Mouse (Mus musculus): ENCODE measurements around the gene Pex11a.
"Not testable (repeated sequence)": the region's sequence is repeated elsewhere in the genome, so short reads cannot be mapped to it uniquely, and the experiment has no call there.

The Pex11a gene

GRCm38 (mm10) chr7:79742659-79743536 lies at the start of gene Pex11a, which contains the start of gene Wdr93:
Gene Pex11a, minus strand, starts transcription at chr7:79743131.
Gene Wdr93, plus strand, starts transcription at chr7:79743163.
- DNase-seq (ENCODE audit: low read depth, low spot score) = peak; percentile 91

- not testable (repeated sequence) for DNase-seq (ENCODE audit: low read depth, low spot score)
Measured at GRCm38 (mm10) chr7:79789812-79790211, 46.9 kb upstream of the Pex11a start.

- peak; percentile 78 for DNase-seq (ENCODE audit: low read depth, low spot score)
Measured at GRCm38 (mm10) chr7:79786295-79786694, 43.4 kb upstream of the Pex11a start.

DNA sequence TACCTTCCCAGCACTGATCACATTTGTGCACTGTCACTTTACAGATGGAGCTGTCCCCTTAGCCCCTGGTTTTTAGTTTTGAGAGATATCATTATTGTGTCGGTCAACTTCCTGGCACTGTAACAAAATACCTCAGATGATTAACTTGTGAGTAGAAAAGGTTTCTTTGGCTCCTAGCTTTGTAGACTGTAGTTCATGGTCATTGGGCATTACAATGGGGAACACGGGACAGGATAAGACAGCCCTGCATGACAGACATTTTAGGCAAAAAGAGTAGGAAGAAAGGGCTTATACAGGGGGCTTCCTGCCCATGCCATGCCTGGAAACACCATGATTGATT lies 39.6 kb upstream of the Pex11a start:
- DNase-seq (ENCODE audit: low read depth, low spot score) = no peak

GRCm38 (mm10) chr7:79781826-79782515 lies 39.0 kb upstream of the Pex11a start:
- DNase-seq (ENCODE audit: low read depth, low spot score) = no peak

DNA sequence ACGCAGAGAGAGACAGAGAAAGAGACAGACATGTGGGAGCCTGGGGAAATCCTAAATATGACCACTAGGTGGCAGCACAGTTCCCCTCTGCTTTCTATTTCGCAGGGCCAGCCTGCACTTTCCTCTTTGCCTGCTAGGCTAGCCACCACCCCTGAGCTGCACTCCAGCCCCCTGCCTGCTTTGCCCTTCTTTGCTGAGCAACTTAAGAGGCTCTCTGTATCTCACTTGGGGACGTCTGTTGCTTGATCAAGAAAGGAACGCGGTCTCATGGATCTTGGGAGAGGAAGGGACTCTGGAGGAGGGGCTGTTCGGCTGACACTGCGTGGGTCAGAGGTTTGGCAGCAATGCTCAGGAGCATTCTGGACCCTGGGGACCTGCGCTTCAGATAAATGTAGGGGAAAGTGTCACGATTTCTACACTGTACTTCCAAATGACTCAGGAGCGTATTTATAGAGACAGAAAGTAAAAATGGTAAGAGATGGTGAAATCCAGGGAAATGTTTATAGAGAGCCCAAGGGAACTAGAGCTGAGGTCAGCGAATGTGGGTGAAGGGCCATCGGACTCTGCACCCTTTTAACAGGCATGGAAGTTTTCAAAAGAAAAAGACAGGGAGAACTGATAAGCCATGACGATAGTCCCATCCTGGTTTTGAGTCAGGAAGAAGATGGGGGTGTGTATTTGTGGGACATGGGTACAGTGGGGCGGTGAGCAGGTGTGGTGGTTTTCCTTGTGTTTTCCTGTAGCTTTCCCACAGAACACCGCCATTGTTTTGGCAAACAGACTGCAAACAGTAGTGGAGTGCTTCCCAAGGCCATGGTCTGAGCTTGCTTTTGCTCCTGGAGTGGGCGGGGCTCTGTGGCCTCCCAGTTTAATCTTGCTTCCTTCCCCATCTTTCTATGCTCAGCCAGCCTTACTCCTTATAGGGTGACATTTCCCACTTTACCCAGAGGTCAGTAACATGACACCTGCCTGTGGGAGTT lies 38.0 kb upstream of the Pex11a start:
- peak; percentile 77 for DNase-seq (ENCODE audit: low read depth, low spot score)

DNA sequence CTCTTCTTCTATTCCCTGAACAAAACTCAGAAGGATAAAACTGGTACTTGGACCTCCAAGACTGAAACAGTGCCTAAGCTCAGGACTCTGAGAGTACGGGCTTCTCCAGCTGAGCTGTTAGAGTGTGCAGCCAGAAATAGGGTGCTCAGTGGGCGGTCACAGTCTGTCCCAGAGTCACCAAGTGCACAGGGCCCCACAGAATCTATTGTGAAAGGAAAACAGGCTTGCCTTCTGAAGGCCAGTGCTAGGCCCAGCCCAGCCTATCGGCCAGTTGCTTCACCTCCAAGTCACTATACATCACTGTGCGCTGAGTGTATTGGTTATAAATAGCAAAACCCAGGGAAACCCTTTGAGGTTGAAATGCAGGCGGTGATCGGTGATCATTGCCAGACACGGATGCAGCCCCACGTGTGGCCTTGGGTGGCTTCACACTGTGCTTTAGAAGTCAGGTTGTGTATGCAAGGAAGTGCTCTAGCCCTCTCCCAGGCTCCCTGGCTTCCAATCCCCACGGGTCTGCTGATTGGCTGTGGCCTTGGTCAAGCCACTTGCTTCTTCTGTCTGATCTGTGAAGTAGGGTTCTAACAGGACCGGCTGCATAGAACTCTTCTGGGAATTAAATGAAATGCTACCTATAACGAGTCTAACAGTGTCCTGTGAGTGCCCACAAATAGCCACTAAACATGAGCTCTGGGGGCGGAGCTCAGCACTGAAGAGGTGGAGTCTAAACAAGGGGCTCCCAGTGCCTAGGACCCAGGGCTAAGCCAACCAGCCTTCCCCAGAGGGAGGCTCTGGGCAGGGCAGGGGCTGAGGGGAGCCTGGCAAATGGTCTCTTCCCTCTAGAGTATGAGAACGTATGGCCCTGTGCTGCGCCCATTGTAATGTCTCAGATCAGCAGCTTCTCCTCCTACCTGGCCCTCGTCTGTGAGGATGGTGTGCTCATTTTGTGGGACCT lies 28.9 kb upstream of the Pex11a start:
- peak; percentile 76 for DNase-seq (ENCODE audit: low read depth, low spot score)

DNA sequence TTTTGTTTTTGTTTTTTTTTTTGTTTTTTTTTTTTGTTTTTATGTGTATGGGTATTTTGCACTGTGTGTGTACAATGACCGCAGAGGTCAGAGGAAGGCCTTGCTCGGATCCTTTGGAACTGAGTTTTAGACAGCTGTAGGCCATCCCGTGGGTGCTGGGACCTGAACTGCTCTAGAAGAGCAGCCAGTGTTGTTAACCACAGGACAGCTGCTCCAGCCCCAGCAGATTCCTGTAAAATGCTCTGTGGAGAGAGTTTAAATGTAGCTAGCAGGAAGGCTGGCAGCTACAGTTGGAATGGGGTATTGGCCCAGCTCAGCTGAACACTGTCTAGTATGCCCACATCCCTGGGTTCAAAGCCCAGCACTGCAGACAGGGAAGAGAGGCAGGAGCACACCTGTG lies 26.7 kb upstream of the Pex11a start:
- no peak for DNase-seq (ENCODE audit: low read depth, low spot score)

GRCm38 (mm10) chr7:79765991-79766390 lies 23.1 kb upstream of the Pex11a start:
- DNase-seq (ENCODE audit: low read depth, low spot score) = no peak

GRCm38 (mm10) chr7:79762106-79762505 lies 19.2 kb upstream of the Pex11a start:
- DNase-seq (ENCODE audit: low read depth, low spot score) = no peak

DNA sequence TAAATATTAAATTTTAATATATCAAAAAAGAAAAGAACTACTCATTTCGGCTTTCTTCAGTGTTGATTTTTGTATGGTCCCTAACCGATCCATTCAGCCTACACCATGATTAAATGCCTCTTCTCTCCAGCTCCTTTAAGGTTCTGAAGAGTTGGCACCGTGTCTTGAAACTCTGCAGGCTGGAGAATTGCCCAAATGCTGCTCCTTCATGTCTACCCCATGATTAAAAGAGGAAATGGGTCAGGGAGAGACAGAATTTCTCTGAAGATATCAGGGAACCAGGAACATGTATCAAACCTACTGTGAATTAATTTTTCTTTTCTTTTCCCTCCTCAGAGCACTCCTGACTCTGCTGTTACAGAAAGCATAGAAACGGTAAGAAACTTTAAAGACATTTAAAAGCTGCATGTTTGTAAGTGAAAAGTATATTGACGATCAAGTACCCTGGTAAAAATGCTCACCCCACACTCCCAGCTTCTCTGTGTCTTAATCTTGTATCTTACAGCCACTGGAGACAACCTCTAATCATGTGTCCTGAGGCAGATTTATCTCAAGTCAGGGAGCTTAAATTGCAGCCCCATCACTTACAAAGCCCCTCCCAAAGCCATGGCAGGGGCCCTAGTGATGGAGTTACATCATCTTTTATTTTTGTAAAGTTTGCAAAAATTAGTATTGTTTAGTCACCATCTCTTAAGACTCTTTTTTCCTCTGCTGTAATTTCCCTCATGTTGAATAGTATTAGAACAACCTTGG lies 18.4 kb upstream of the Pex11a start:
- no peak for DNase-seq (ENCODE audit: low read depth, low spot score)

GRCm38 (mm10) chr7:79759766-79760165 lies 16.8 kb upstream of the Pex11a start:
- DNase-seq (ENCODE audit: low read depth, low spot score) = no peak

GRCm38 (mm10) chr7:79758176-79758575 lies 15.2 kb upstream of the Pex11a start:
- no peak for DNase-seq (ENCODE audit: low read depth, low spot score)

GRCm38 (mm10) chr7:79756334-79756733 lies 13.4 kb upstream of the Pex11a start:
- DNase-seq (ENCODE audit: low read depth, low spot score) = no peak

GRCm38 (mm10) chr7:79749511-79749910 lies 6.6 kb upstream of the Pex11a start:
- no peak for DNase-seq (ENCODE audit: low read depth, low spot score)

DNA sequence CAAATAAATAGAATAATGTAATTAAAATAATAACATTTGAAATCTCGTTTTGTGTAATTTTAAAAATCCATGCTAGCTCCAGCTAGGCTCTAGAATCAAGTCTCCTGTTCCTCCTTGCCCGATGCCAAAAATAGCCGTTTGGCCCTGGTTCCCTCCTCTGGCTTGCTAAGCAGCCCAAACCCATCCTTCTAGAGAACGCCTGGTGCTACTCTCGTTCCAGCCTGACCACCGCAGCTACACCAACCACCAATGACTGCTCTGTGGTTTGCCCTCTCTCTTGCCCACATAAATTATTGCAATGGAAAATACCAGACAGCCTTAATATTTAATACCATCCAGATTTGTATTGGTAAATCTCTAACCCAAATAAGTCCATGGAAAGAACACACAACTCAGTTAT lies 4.7 kb upstream of the Pex11a start:
- DNase-seq (ENCODE audit: low read depth, low spot score) = no peak

GRCm38 (mm10) chr7:79744585-79744984 lies 1.7 kb upstream of the Pex11a start:
- no peak for DNase-seq (ENCODE audit: low read depth, low spot score)

DNA sequence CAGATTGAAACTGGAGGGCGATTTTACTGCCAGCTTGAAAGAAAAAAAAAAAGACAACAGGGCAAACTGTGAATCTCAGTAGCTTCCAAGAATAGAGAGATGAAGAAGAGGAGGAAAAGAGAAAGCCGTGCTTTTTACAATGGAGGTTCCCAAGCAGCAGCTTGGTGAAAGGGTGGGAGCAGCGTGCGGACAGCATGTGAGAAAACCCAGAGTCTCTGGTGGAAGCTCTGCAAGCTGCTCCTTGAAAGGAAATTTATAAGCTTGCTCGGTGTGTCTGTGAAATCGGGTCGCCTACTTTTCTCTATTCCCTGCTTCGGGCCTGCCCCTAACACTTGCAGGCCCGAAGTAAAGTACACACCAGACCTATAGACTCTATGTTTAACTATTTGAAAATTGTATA lies 1.1 kb upstream of the Pex11a start:
- peak; percentile 29 for DNase-seq (ENCODE audit: low read depth, low spot score)

GRCm38 (mm10) chr7:79742277-79742658 lies 663 bp downstream of the Pex11a start:
- no peak for DNase-seq (ENCODE audit: low read depth, low spot score)

DNA sequence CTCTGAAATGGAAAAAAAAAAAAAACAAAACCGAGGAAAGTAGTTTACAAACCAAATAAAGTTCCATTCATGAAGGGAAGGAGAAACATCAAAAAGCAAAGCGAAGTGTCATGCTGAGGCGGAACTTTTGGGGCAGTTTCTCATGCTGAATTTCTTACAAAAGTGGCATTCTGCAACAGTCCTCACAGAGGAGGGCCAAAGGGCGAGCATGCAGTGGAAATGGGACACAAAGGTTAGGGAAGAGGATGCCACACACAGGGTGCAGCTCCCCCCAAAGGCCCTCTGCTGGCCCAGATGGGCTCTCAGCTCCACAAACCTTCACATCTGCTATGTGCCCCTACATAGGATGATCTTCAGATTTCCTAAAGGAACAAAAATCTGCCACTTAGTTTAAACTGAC lies 2.7 kb downstream of the Pex11a start:
- no peak for DNase-seq (ENCODE audit: low read depth, low spot score)

Data from brain, adult 2 months (tissue).